Mouse (Mus musculus) stomach, embryonic 14.5 days (tissue): ENCODE data around the gene Wdr5b. TPM values are rescaled to one million over a fixed set of nuclear protein-coding genes. Genes with fewer than 3 reads are reported as not detected.

Source experiments
- polyA plus RNA-seq: library from polyadenylated mRNA; unstranded; fragments of >200 nt; fragmentation: Nextera tagmentation; extraction: Ambion mirVana; gene quantifications from 2 replicates; pipeline ENCODE4 v1.2.1, GENCODE M21; 2014

Wdr5b gene
- polyA plus RNA-seq, 1 experiment from 2014 or later = 11.9 TPM

Other genes with a start within 250 kb of the Wdr5b start
- gene Parp14, start 169.6 kb upstream of the Wdr5b start, polyA plus RNA-seq = 1.2 and 1.6 TPM in 2 replicates
- gene Parp9, start 102.7 kb upstream of the Wdr5b start, polyA plus RNA-seq = 6.5 and 8.1 TPM in 2 replicates
- gene Dtx3l, start 102.0 kb upstream of the Wdr5b start, polyA plus RNA-seq = 7.7 and 8.0 TPM in 2 replicates
- 44.1 and 44.5 TPM in 2 replicates for gene Kpna1, start 62.4 kb upstream of the Wdr5b start, polyA plus RNA-seq
- gene Fam162a, start 30.4 kb downstream of the Wdr5b start, polyA plus RNA-seq = 395 and 400 TPM in 2 replicates
- gene Ccdc58, start 30.5 kb downstream of the Wdr5b start, polyA plus RNA-seq = 71.0 and 85.7 TPM in 2 replicates
- 0.25 TPM in 2 replicates for gene Csta1, start 90.1 kb downstream of the Wdr5b start, polyA plus RNA-seq
- 2.7 and 3.6 TPM in 2 replicates for gene Stfa2l1, start 115.6 kb downstream of the Wdr5b start, polyA plus RNA-seq
- gene Gm5483, start 143.0 kb downstream of the Wdr5b start, polyA plus RNA-seq = 6.7 and 12.1 TPM in 2 replicates
- not detected in 2 replicates for gene Gm5416, start 169.2 kb downstream of the Wdr5b start, polyA plus RNA-seq
- gene 2010005H15Rik, start 180.3 kb downstream of the Wdr5b start, polyA plus RNA-seq = not detected in 2 replicates
- gene Stfa1, start 235.8 kb downstream of the Wdr5b start, polyA plus RNA-seq = 15.1 and 16.5 TPM in 2 replicates